Mouse (Mus musculus): ENCODE data around the gene Arid5b.

- no peak for TF ChIP-seq CTCF (conservative IDR thresholded peaks at IDR 0.05; ENCODE audit: low read length)
- no peak for TF ChIP-seq NANOG (IDR thresholded peaks at IDR 0.05; ENCODE audit: borderline replicate concordance, low read length)
- TF ChIP-seq POU5F1 (IDR thresholded peaks at IDR 0.05; ENCODE audit: borderline replicate concordance, low read length) = no peak
Observed at GRCm38 (mm10) chr10:68166695-68167086, 111.8 kb downstream of the Arid5b start.

Measured in E14TG2a.4 (cell line).